In the genomic region with DNA sequence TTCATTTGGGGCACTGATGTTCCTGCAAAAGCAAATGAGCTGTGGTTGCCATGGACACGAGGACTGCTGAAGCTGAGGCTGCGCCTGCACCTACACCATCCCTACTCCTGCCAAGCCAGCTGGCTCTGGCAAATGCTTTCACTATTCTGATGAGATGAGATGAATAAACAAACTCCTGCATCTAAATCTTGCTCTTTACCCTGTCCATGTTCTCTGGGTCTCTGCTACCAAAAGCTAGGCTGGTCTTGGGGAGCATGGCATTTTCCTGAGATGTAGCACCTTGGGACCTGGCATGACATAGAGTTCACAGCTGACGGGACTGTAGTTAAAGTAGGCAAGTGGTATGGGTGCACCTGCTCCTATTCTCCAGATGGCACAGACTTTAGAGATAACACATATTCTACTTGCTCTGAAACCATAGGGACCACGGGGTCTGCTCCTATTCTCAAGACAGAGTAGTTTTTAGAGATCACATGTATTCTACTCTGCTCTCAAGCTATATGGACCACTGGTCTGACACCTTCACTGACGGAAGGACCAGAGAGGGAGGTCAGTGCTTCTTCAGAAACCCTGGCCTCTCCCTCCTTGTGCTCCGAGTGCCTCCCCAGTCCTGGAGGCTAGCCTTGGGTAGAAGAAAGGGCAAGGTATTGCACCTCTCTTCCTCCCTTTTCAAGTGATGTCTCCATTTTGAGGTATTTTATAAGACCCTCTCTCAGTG, we compare ENCODE assay signal across 11 mouse cellular contexts. TPM values are rescaled to one million over a fixed set of nuclear protein-coding genes. Genes with fewer than 3 reads are reported as not detected.
A peak's percentile ranks its signal among the peaks of the same experiment; 100 is the strongest.
DNase-seq lines count a peak whose midpoint lies in the region; ATAC-seq and TF ChIP-seq lines count a peak whose summit lies in the region.
"Had no signal": no experiment of that assay in that cellular context is flagged by ENCODE, and none has a peak within 500 bp of the region (broad histone marks: within the 10 kb centered on the region; RNA-seq: fewer than 3 reads in every experiment).

No protein-coding gene starts in this region.

- DNase-seq in lung, adult 2 months, result no peak
- DNase-seq in frontal cortex, postnatal 25 days (ENCODE audit: low spot score in 2 of 2), result peak; percentile 58 to 75
- DNase-seq in left cerebral cortex, postnatal 10 days (ENCODE audit: extremely low spot score in 1 of 2, low spot score in 2 of 2), result peak; percentile 77 to 90
- DNase-seq in right cerebral cortex, postnatal 25 days, result peak; percentile 87
- DNase-seq in ovary, postnatal 36 days (ENCODE audit: low spot score), result no peak
- no peak for DNase-seq in spleen, adult 12 weeks (ENCODE audit: low spot score)
- DNase-seq: kidney, adult 9 months had no signal

- H3K4me2 ChIP-seq in lung, embryonic 16.5 days (ENCODE audit: low read depth, low read length), result no peak overlapping the region

- ATAC-seq in lung, embryonic 16.5 days (ENCODE audit: low read depth), result 0 out of 2 replicates have a peak, but pooled peaks have one; percentile 10
- ATAC-seq in megakaryocyte progenitor cell, adult 5-6 weeks (replicated peaks; ENCODE audit: poor library complexity), result no peak

- H3K9me3 ChIP-seq in lung, embryonic 16.5 days (ENCODE audit: control insufficient read depth, low read length), result no peaks in the 10 kb centered on the region

- no peaks in the 10 kb centered on the region for H3K4me1 ChIP-seq in lung, embryonic 16.5 days (replicated peaks; ENCODE audit: control insufficient read depth, insufficient read depth, low read length)
- H3K4me1 ChIP-seq in lung, adult 2 months (ENCODE audit: control insufficient read depth, insufficient read depth, low read length), result no peaks in the 10 kb centered on the region

- TF ChIP-seq CTCF in lung, adult 2 months (IDR thresholded peaks at IDR 0.05; ENCODE audit: insufficient read depth, low read length), result no peak

- no peak overlapping the region for H3K4me3 ChIP-seq in lung, embryonic 16.5 days (ENCODE audit: low read length)
- H3K4me3 ChIP-seq in lung, adult 2 months (replicated peaks; ENCODE audit: extremely low read depth, low read depth, low read length), result no peak overlapping the region

- WGBS in lung, embryonic 16.5 days, result 59% methylated on average over 6 of the region's 6 CpGs
- 72% methylated on average over 6 of the region's 6 CpGs for WGBS in lung, adult 2 months

- H3K27me3 ChIP-seq in lung, embryonic 16.5 days (ENCODE audit: control insufficient read depth, insufficient read depth, low read depth, low read length), result no peaks in the 10 kb centered on the region
- H3K27me3 ChIP-seq: CH12.LX had no signal

- H3K27ac ChIP-seq in lung, embryonic 16.5 days (ENCODE audit: low read length), result no peak overlapping the region
- H3K27ac ChIP-seq: stomach, postnatal 0 days had no signal

- no peak overlapping the region for H3K9ac ChIP-seq in lung, embryonic 16.5 days (ENCODE audit: low read length)

- intact Hi-C loops in left cerebral cortex, postnatal 10 days (cut with DNase I), result no loop called here

- TF ChIP-seq POLR2A in lung, adult 2 months (IDR thresholded peaks at IDR 0.05; ENCODE audit: borderline replicate concordance, extremely low read depth, low read depth, low read length), result no peak

- H3K36me3 ChIP-seq in lung, embryonic 16.5 days (ENCODE audit: control insufficient read depth, insufficient read depth, low read length), result no peaks in the 10 kb centered on the region

RNA-seq across cellular contexts. Expression of gene 4931440F15Rik, which starts 36.4 kb away (rescaled TPM):
- polyA plus RNA-seq in lung, embryonic 16.5 days (2015; fragmentation: Nextera tagmentation; extraction: Ambion mirVana), result 0.08 and 0.15 TPM in 2 replicates
- 0.20 and 0.23 TPM in 2 replicates for polyA plus RNA-seq in lung, adult 2 months (2012; rRNA removed)
- 1 to 10 TPM; 2.3 to 2.8 TPM for total RNA-seq in left cerebral cortex, postnatal 10 days (2021)
- total RNA-seq in megakaryocyte progenitor cell, adult 5-6 weeks (2015), result not detected in 2 replicates
- not detected in 2 replicates for total RNA-seq in megakaryocyte progenitor cell, adult 5-6 weeks (2017)
- total RNA-seq: CH12.LX had no signal

Comparison
In these comparisons a context has a peak if more than half of its experiments do, and no peak if none do; other contexts are left out.
1. DNase-seq: peak in frontal cortex, postnatal 25 days (2 of 2), left cerebral cortex, postnatal 10 days (2 of 2) and right cerebral cortex, postnatal 25 days (single experiment); none in lung, adult 2 months (single experiment), ovary, postnatal 36 days (single experiment) and spleen, adult 12 weeks (single experiment).